Mouse (Mus musculus): Measurements from ENCODE around the gene Timm17b. TPM values are rescaled to one million over a fixed set of nuclear protein-coding genes. Genes with fewer than 3 reads are reported as not detected.
A peak's percentile ranks its signal among the peaks of the same experiment; 100 is the strongest.

Gene Timm17b
- total and polyA plus RNA-seq, 3 experiments = 107 to 381 TPM; not detected in 1

DNA sequence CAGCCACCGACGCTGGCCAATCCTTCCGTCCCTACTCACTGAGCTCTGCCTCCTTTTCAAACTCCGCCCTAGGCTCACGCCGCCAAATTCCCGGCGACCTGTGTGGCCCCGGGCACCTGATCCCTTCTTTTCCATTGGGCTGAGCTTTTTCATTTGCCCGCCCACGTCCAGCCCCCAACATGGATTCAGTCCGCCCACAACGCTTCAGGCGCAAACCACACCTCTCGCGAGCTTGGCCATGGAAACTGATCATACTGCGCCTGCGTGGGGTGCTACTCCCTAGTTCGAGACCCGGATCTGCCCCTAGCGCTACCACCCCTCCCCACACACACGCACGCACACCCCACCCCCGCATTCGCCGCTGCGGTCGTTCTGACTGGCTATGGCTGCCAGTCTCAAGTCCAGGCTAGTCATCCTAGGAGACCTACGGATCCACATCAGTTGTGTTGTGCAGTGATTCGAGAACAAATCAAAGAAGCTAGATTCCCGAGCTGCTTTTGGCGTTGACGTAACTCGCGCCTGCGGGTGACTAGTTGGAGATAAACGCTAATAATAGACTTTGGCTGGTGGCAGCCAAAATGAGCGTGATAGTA lies 48.8 kb downstream of the Timm17b start (continued):
- TF ChIP-seq ZC3H11A (IDR thresholded peaks at IDR 0.05; ENCODE audit: low read depth, low read length) (no peak), MAZ (IDR thresholded peaks at IDR 0.05; ENCODE audit: low read depth, low read length) (peak; percentile 59; the same call in 1 of the 2 replicates), KAT2A (conservative IDR thresholded peaks at IDR 0.05; ENCODE audit: low read depth, low read length) (no peak)

DNA sequence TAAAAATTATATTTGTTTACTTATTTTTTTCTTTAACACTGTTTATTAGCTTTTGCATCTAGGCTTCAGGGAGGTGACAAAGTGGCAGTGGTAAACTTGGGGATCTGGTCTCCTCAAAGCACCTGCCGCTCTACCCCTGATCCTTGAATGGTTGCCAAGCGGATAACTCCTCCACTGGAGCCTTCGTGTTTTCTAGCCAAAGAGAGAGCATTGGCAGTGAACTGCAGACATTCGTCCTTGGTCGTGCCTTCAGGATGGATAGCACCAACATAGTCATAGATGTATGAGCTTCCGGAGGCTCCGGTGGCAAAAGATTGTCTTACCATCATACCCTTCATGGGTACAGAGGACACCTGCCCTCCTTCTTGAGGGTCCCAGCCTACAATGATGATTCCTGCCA lies 50.9 kb downstream of the Timm17b start:
- no peaks in the 10 kb centered on the region for H3K27me3 ChIP-seq (ENCODE audit: control insufficient read depth in 1 of 2, insufficient read depth in 2 of 2, low read length in 2 of 2)
- no peak overlapping the region for H3K9ac ChIP-seq (ENCODE audit: control insufficient read depth, low read depth, low read length, poor library complexity, severe bottlenecking)
- H3K4me1 ChIP-seq (ENCODE audit: control insufficient read depth in 1 of 2, insufficient read depth in 2 of 2, low read length in 2 of 2) = peaks cover 3 to 8% of the 10 kb centered on the region in 2 experiments; a peak in 3 of 4 replicates
- no peak overlapping the region for H3K4me3 ChIP-seq (ENCODE audit: control insufficient read depth in 1 of 2, insufficient read depth in 1 of 2, low read depth in 2 of 2, low read length in 2 of 2)
- TF ChIP-seq CHD1 (IDR thresholded peaks at IDR 0.05; ENCODE audit: low read depth, low read length) (no peak), ELF1 (IDR thresholded peaks at IDR 0.05; ENCODE audit: low read depth, low read length) (no peak), ETS1 (IDR thresholded peaks at IDR 0.05; ENCODE audit: low read depth, low read length) (no peak), TAL1 (IDR thresholded peaks at IDR 0.05; ENCODE audit: low read length) (no peak), MXI1 (IDR thresholded peaks at IDR 0.05; ENCODE audit: low read depth, low read length) (no peak), MAX (IDR thresholded peaks at IDR 0.05; ENCODE audit: low read length) (no peak), HCFC1 (IDR thresholded peaks at IDR 0.05; ENCODE audit: low read depth, low read length) (no peak), MYB (IDR thresholded peaks at IDR 0.05; ENCODE audit: low read depth, low read length) (no peak), POLR2A (IDR thresholded peaks at IDR 0.05; ENCODE audit: control insufficient read depth in 1 of 2, insufficient read depth in 1 of 2, low read depth in 1 of 2, low read length in 2 of 2, poor library complexity in 1 of 2) (no peak), ZMIZ1 (IDR thresholded peaks at IDR 0.05; ENCODE audit: low read depth, low read length) (no peak), MAZ (IDR thresholded peaks at IDR 0.05; ENCODE audit: low read depth, low read length) (no peak), CHD2 (IDR thresholded peaks at IDR 0.05; ENCODE audit: low read length) (no peak), ZNF384 (IDR thresholded peaks at IDR 0.05; ENCODE audit: low read depth, low read length) (no peak), POLR2AphosphoS2 (IDR thresholded peaks at IDR 0.05; ENCODE audit: low read length) (no peak)
- no peak for DNase-seq (ENCODE audit: low read depth, low spot score)
- H3K9me3 ChIP-seq (replicated peaks; ENCODE audit: insufficient read depth, low read length) = no peaks in the 10 kb centered on the region
- peaks cover 0 to 4% of the 10 kb centered on the region in 2 experiments; a peak in 1 of 4 replicates for H3K36me3 ChIP-seq (ENCODE audit: control insufficient read depth in 1 of 2, insufficient read depth in 2 of 2, low read length in 2 of 2)
- H3K79me2 ChIP-seq (ENCODE audit: control insufficient read depth, insufficient read depth, low read length, poor library complexity) = no peaks in the 10 kb centered on the region
- H3K27ac ChIP-seq (ENCODE audit: control insufficient read depth, low read depth, low read length) = no peak overlapping the region

Other genes starting within 250 kb of the Timm17b start
- gene Prickle3, start 242.1 kb upstream of the Timm17b start, total RNA-seq (2012; rRNA removed) = 1.2 TPM in 2 replicates
- 1 to 10 TPM in 1 of 2 experiments, not detected in 1; 3.3 TPM for gene Prickle3, start 242.1 kb upstream of the Timm17b start, polyA plus RNA-seq (2012; ENCODE audit: insufficient read depth in 1 of 2, insufficient read length in 2 of 2, low read depth in 1 of 2, low replicate concordance in 2 of 2, missing spikeins in 1 of 2)
- gene Plp2, start 228.0 kb upstream of the Timm17b start, total RNA-seq (2012; rRNA removed) = 95.7 and 148 TPM in 2 replicates
- 100 to 1,000 TPM; 163 to 407 TPM for gene Plp2, start 228.0 kb upstream of the Timm17b start, polyA plus RNA-seq (2012; ENCODE audit: insufficient read depth in 1 of 2, insufficient read length in 2 of 2, low read depth in 1 of 2, low replicate concordance in 2 of 2, missing spikeins in 1 of 2)
- gene Magix, start 218.1 kb upstream of the Timm17b start, total RNA-seq (2012; rRNA removed) = 0.15 and 0.20 TPM in 2 replicates
- gene Magix, start 218.1 kb upstream of the Timm17b start, polyA plus RNA-seq (2012; ENCODE audit: insufficient read depth in 1 of 2, insufficient read length in 2 of 2, low read depth in 1 of 2, low replicate concordance in 2 of 2, missing spikeins in 1 of 2) = under 1 TPM in 1 of 2 experiments, not detected in 1; 0.33 TPM
- 23.0 and 23.4 TPM in 2 replicates for gene Gpkow, start 202.2 kb upstream of the Timm17b start, total RNA-seq (2012; rRNA removed)
- gene Gpkow, start 202.2 kb upstream of the Timm17b start, polyA plus RNA-seq (2012; ENCODE audit: insufficient read depth in 1 of 2, insufficient read length in 2 of 2, low read depth in 1 of 2, low replicate concordance in 2 of 2, missing spikeins in 1 of 2) = 100 to 1,000 TPM in 1 of 2 experiments, 10 to 100 TPM in 1; 37.0 to 539 TPM
- gene Wdr45, start 185.0 kb upstream of the Timm17b start, total RNA-seq (2012; rRNA removed) = 13.9 and 16.0 TPM in 2 replicates
- 10 to 100 TPM in 1 of 2 experiments, not detected in 1; 36.1 TPM for gene Wdr45, start 185.0 kb upstream of the Timm17b start, polyA plus RNA-seq (2012; ENCODE audit: insufficient read depth in 1 of 2, insufficient read length in 2 of 2, low read depth in 1 of 2, low replicate concordance in 2 of 2, missing spikeins in 1 of 2)
- 0.36 TPM in 1 of 2 replicates, not detected in the other for gene Gm45208, start 177.1 kb upstream of the Timm17b start, total RNA-seq (2012; rRNA removed)
- 10 to 100 TPM in 1 of 2 experiments, not detected in 1; 11.0 TPM for gene Gm45208, start 177.1 kb upstream of the Timm17b start, polyA plus RNA-seq (2012; ENCODE audit: insufficient read depth in 1 of 2, insufficient read length in 2 of 2, low read depth in 1 of 2, low replicate concordance in 2 of 2, missing spikeins in 1 of 2)
- gene Praf2, start 170.9 kb upstream of the Timm17b start, total RNA-seq (2012; rRNA removed) = 19.1 and 23.0 TPM in 2 replicates
- 10 to 100 TPM in 1 of 2 experiments, not detected in 1; 60.1 TPM for gene Praf2, start 170.9 kb upstream of the Timm17b start, polyA plus RNA-seq (2012; ENCODE audit: insufficient read depth in 1 of 2, insufficient read length in 2 of 2, low read depth in 1 of 2, low replicate concordance in 2 of 2, missing spikeins in 1 of 2)
- gene Ccdc120, start 148.5 kb upstream of the Timm17b start, total RNA-seq (2012; rRNA removed) = 3.9 and 5.8 TPM in 2 replicates
- gene Ccdc120, start 148.5 kb upstream of the Timm17b start, polyA plus RNA-seq (2012; ENCODE audit: insufficient read depth in 1 of 2, insufficient read length in 2 of 2, low read depth in 1 of 2, low replicate concordance in 2 of 2, missing spikeins in 1 of 2) = 10 to 100 TPM in 1 of 2 experiments, not detected in 1; 12.2 TPM
- gene Tfe3, start 136.8 kb upstream of the Timm17b start, total RNA-seq (2012; rRNA removed) = 20.6 and 23.4 TPM in 2 replicates
- 10 to 100 TPM in 1 of 2 experiments, not detected in 1; 64.7 TPM for gene Tfe3, start 136.8 kb upstream of the Timm17b start, polyA plus RNA-seq (2012; ENCODE audit: insufficient read depth in 1 of 2, insufficient read length in 2 of 2, low read depth in 1 of 2, low replicate concordance in 2 of 2, missing spikeins in 1 of 2)
- 36.2 and 40.5 TPM in 2 replicates for gene Gripap1, start 109.6 kb upstream of the Timm17b start, total RNA-seq (2012; rRNA removed)
- 100 to 1,000 TPM in 1 of 2 experiments, 10 to 100 TPM in 1; 84.6 to 244 TPM for gene Gripap1, start 109.6 kb upstream of the Timm17b start, polyA plus RNA-seq (2012; ENCODE audit: insufficient read depth in 1 of 2, insufficient read length in 2 of 2, low read depth in 1 of 2, low replicate concordance in 2 of 2, missing spikeins in 1 of 2)
- 0.26 and 0.31 TPM in 2 replicates for gene Kcnd1, start 77.1 kb upstream of the Timm17b start, total RNA-seq (2012; rRNA removed)
- gene Kcnd1, start 77.1 kb upstream of the Timm17b start, polyA plus RNA-seq (2012; ENCODE audit: insufficient read depth in 1 of 2, insufficient read length in 2 of 2, low read depth in 1 of 2, low replicate concordance in 2 of 2, missing spikeins in 1 of 2) = 1 to 10 TPM in 1 of 2 experiments, not detected in 1; 1.4 TPM
- gene Otud5, start 58.0 kb upstream of the Timm17b start, total RNA-seq (2012; rRNA removed) = 76.4 and 82.6 TPM in 2 replicates
- 1,000 to 10,000 TPM in 1 of 2 experiments, 100 to 1,000 TPM in 1; 197 to 1,180 TPM for gene Otud5, start 58.0 kb upstream of the Timm17b start, polyA plus RNA-seq (2012; ENCODE audit: insufficient read depth in 1 of 2, insufficient read length in 2 of 2, low read depth in 1 of 2, low replicate concordance in 2 of 2, missing spikeins in 1 of 2)
- gene Pim2, start 21.1 kb upstream of the Timm17b start, total RNA-seq (2012; rRNA removed) = 5.9 and 6.4 TPM in 2 replicates
- 10 to 100 TPM in 1 of 2 experiments, not detected in 1; 21.7 TPM for gene Pim2, start 21.1 kb upstream of the Timm17b start, polyA plus RNA-seq (2012; ENCODE audit: insufficient read depth in 1 of 2, insufficient read length in 2 of 2, low read depth in 1 of 2, low replicate concordance in 2 of 2, missing spikeins in 1 of 2)
- gene Slc35a2, start 15.3 kb upstream of the Timm17b start, total RNA-seq (2012; rRNA removed) = 66.7 and 67.0 TPM in 2 replicates
- 10 to 100 TPM in 1 of 2 experiments, not detected in 1; 96.0 TPM for gene Slc35a2, start 15.3 kb upstream of the Timm17b start, polyA plus RNA-seq (2012; ENCODE audit: insufficient read depth in 1 of 2, insufficient read length in 2 of 2, low read depth in 1 of 2, low replicate concordance in 2 of 2, missing spikeins in 1 of 2)
- gene Pqbp1, start 88 bp upstream of the Timm17b start, total RNA-seq (2012; rRNA removed) = 202 and 204 TPM in 2 replicates
- gene Pqbp1, start 88 bp upstream of the Timm17b start, polyA plus RNA-seq (2012; ENCODE audit: insufficient read depth in 1 of 2, insufficient read length in 2 of 2, low read depth in 1 of 2, low replicate concordance in 2 of 2, missing spikeins in 1 of 2) = 100 to 1,000 TPM in 1 of 2 experiments, not detected in 1; 283 TPM
- not detected in 2 replicates for gene Gm10491, start 8.5 kb downstream of the Timm17b start, total RNA-seq (2012; rRNA removed)
- gene Gm10491, start 8.5 kb downstream of the Timm17b start, polyA plus RNA-seq (2012; ENCODE audit: insufficient read depth in 1 of 2, insufficient read length in 2 of 2, low read depth in 1 of 2, low replicate concordance in 2 of 2, missing spikeins in 1 of 2) = not detected
- gene Gm10490, start 10.2 kb downstream of the Timm17b start, total RNA-seq (2012; rRNA removed) = not detected in 2 replicates
- not detected for gene Gm10490, start 10.2 kb downstream of the Timm17b start, polyA plus RNA-seq (2012; ENCODE audit: insufficient read depth in 1 of 2, insufficient read length in 2 of 2, low read depth in 1 of 2, low replicate concordance in 2 of 2, missing spikeins in 1 of 2)
- not detected in 2 replicates for gene Pcsk1n, start 20.5 kb downstream of the Timm17b start, total RNA-seq (2012; rRNA removed)
- not detected for gene Pcsk1n, start 20.5 kb downstream of the Timm17b start, polyA plus RNA-seq (2012; ENCODE audit: insufficient read depth in 1 of 2, insufficient read length in 2 of 2, low read depth in 1 of 2, low replicate concordance in 2 of 2, missing spikeins in 1 of 2)
- not detected in 2 replicates for gene Eras, start 29.2 kb downstream of the Timm17b start, total RNA-seq (2012; rRNA removed)
- not detected for gene Eras, start 29.2 kb downstream of the Timm17b start, polyA plus RNA-seq (2012; ENCODE audit: insufficient read depth in 1 of 2, insufficient read length in 2 of 2, low read depth in 1 of 2, low replicate concordance in 2 of 2, missing spikeins in 1 of 2)
- gene Hdac6, start 48.5 kb downstream of the Timm17b start, total RNA-seq (2012; rRNA removed) = 6.3 and 7.8 TPM in 2 replicates
- gene Hdac6, start 48.5 kb downstream of the Timm17b start, polyA plus RNA-seq (2012; ENCODE audit: insufficient read depth in 1 of 2, insufficient read length in 2 of 2, low read depth in 1 of 2, low replicate concordance in 2 of 2, missing spikeins in 1 of 2) = 10 to 100 TPM in 1 of 2 experiments, not detected in 1; 19.7 TPM
- gene Gata1, start 78.7 kb downstream of the Timm17b start, total RNA-seq (2012; rRNA removed) = 321 and 385 TPM in 2 replicates
- 100 to 1,000 TPM; 128 to 496 TPM for gene Gata1, start 78.7 kb downstream of the Timm17b start, polyA plus RNA-seq (2012; ENCODE audit: insufficient read depth in 1 of 2, insufficient read length in 2 of 2, low read depth in 1 of 2, low replicate concordance in 2 of 2, missing spikeins in 1 of 2)
- gene Glod5, start 119.1 kb downstream of the Timm17b start, total RNA-seq (2012; rRNA removed) = not detected in 2 replicates
- under 1 TPM in 1 of 2 experiments, not detected in 1; 0.11 TPM for gene Glod5, start 119.1 kb downstream of the Timm17b start, polyA plus RNA-seq (2012; ENCODE audit: insufficient read depth in 1 of 2, insufficient read length in 2 of 2, low read depth in 1 of 2, low replicate concordance in 2 of 2, missing spikeins in 1 of 2)
- gene Suv39h1, start 175.4 kb downstream of the Timm17b start, total RNA-seq (2012; rRNA removed) = 103 and 104 TPM in 2 replicates
- 100 to 1,000 TPM; 122 to 129 TPM for gene Suv39h1, start 175.4 kb downstream of the Timm17b start, polyA plus RNA-seq (2012; ENCODE audit: insufficient read depth in 1 of 2, insufficient read length in 2 of 2, low read depth in 1 of 2, low replicate concordance in 2 of 2, missing spikeins in 1 of 2)
- gene Was, start 191.1 kb downstream of the Timm17b start, total RNA-seq (2012; rRNA removed) = 133 and 146 TPM in 2 replicates
- gene Was, start 191.1 kb downstream of the Timm17b start, polyA plus RNA-seq (2012; ENCODE audit: insufficient read depth in 1 of 2, insufficient read length in 2 of 2, low read depth in 1 of 2, low replicate concordance in 2 of 2, missing spikeins in 1 of 2) = 100 to 1,000 TPM in 1 of 2 experiments, not detected in 1; 167 TPM
- gene Wdr13, start 233.5 kb downstream of the Timm17b start, total RNA-seq (2012; rRNA removed) = 23.8 and 29.6 TPM in 2 replicates
- gene Wdr13, start 233.5 kb downstream of the Timm17b start, polyA plus RNA-seq (2012; ENCODE audit: insufficient read depth in 1 of 2, insufficient read length in 2 of 2, low read depth in 1 of 2, low replicate concordance in 2 of 2, missing spikeins in 1 of 2) = 10 to 100 TPM in 1 of 2 experiments, not detected in 1; 46.8 TPM
- gene Rbm3, start 246.5 kb downstream of the Timm17b start, total RNA-seq (2012; rRNA removed) = 906 and 1,021 TPM in 2 replicates
- gene Rbm3, start 246.5 kb downstream of the Timm17b start, polyA plus RNA-seq (2012; ENCODE audit: insufficient read depth in 1 of 2, insufficient read length in 2 of 2, low read depth in 1 of 2, low replicate concordance in 2 of 2, missing spikeins in 1 of 2) = 100 to 1,000 TPM in 1 of 2 experiments, not detected in 1; 750 TPM